ENCODE assay signal across 35 mouse cellular contexts in genomic region chr6:89481192-89481591, GRCm38 (mm10).
"Had no signal": no experiment of that assay in that cellular context is flagged by ENCODE, and none has a peak within 500 bp of the region (broad histone marks: within the 10 kb centered on the region; RNA-seq: fewer than 3 reads in every experiment).

No protein-coding gene starts in this region.

- H3K4me2 ChIP-seq: heart, embryonic 11.5 days; heart, embryonic 12.5 days; heart, embryonic 13.5 days; heart, embryonic 15.5 days; hindbrain, embryonic 12.5 days; hindbrain, embryonic 13.5 days; hindbrain, embryonic 14.5 days; hindbrain, embryonic 15.5 days; intestine, embryonic 15.5 days; kidney, embryonic 15.5 days had no signal

- H3K9ac ChIP-seq: heart, embryonic 12.5 days; heart, embryonic 13.5 days; heart, embryonic 15.5 days; hindbrain, embryonic 12.5 days; hindbrain, embryonic 13.5 days; hindbrain, embryonic 14.5 days; hindbrain, embryonic 15.5 days; intestine, embryonic 15.5 days; kidney, embryonic 15.5 days had no signal

- H3K27ac ChIP-seq: heart, embryonic 10.5 days; heart, embryonic 13.5 days; heart, embryonic 15.5 days; hindbrain, embryonic 10.5 days; hindbrain, embryonic 12.5 days; hindbrain, embryonic 13.5 days; hindbrain, embryonic 14.5 days; hindbrain, embryonic 15.5 days; hindbrain, postnatal 0 days; intestine, embryonic 15.5 days; kidney, embryonic 15.5 days; kidney, postnatal 0 days; layer of hippocampus, adult 2 months had no signal

- H3K27me3 ChIP-seq: heart, embryonic 12.5 days; heart, embryonic 13.5 days; heart, embryonic 15.5 days; hindbrain, embryonic 12.5 days; hindbrain, embryonic 13.5 days; hindbrain, embryonic 15.5 days; intestine, embryonic 15.5 days; kidney, embryonic 15.5 days had no signal

- ATAC-seq: hindbrain, embryonic 16.5 days; hindbrain, postnatal 0 days; inflammation-experienced regulatory T-cells, adult 6 months; intestine, embryonic 15.5 days; intestine, embryonic 16.5 days; intestine, postnatal 0 days had no signal

- H3K36me3 ChIP-seq: heart, embryonic 10.5 days; heart, embryonic 12.5 days; heart, embryonic 13.5 days; heart, embryonic 15.5 days; hindbrain, embryonic 10.5 days; hindbrain, embryonic 12.5 days; hindbrain, embryonic 13.5 days; hindbrain, embryonic 15.5 days; intestine, embryonic 15.5 days; kidney, embryonic 15.5 days had no signal

- H3K4me3 ChIP-seq: heart, embryonic 10.5 days; heart, embryonic 12.5 days; heart, embryonic 13.5 days; heart, embryonic 15.5 days; hindbrain, embryonic 10.5 days; hindbrain, embryonic 12.5 days; hindbrain, embryonic 13.5 days; hindbrain, embryonic 15.5 days; intestine, embryonic 15.5 days; kidney, embryonic 15.5 days; layer of hippocampus, adult 2 months had no signal

- H3K4me1 ChIP-seq: heart, embryonic 15.5 days; hindbrain, embryonic 10.5 days; hindbrain, embryonic 12.5 days; hindbrain, embryonic 13.5 days; intestine, embryonic 15.5 days; kidney, embryonic 15.5 days had no signal

- DNase-seq: heart, postnatal 10 days; heart, postnatal 14 days; heart, postnatal 36 days; heart, postnatal 4 days; kidney, adult 11 months; kidney, adult 18-20 months; kidney, adult 2 months; kidney, adult 8-10 months; kidney, adult 9 months; kidney, postnatal 10 days; kidney, postnatal 14 days; kidney, postnatal 25 days; kidney, postnatal 36 days; kidney, postnatal 4 days; layer of hippocampus, adult 9-11 months; layer of hippocampus, postnatal 36 days had no signal

- H3K9me3 ChIP-seq: heart, embryonic 10.5 days; heart, embryonic 12.5 days; heart, embryonic 13.5 days; heart, embryonic 15.5 days; hindbrain, embryonic 10.5 days; hindbrain, embryonic 12.5 days; hindbrain, embryonic 13.5 days; hindbrain, embryonic 15.5 days; intestine, embryonic 15.5 days; kidney, embryonic 15.5 days had no signal
